In genomic region chr11:3443091-3443490, GRCm38 (mm10) we compare ENCODE assay signal across 14 mouse cellular contexts. TPM values are rescaled to one million over a fixed set of nuclear protein-coding genes. Genes with fewer than 3 reads are reported as not detected.
"Had no signal": no experiment of that assay in that cellular context is flagged by ENCODE, and none has a peak within 500 bp of the region (broad histone marks: within the 10 kb centered on the region; RNA-seq: fewer than 3 reads in every experiment).

No protein-coding gene starts in this region.

- H3K27me3 ChIP-seq: liver, embryonic 13.5 days; lung, embryonic 15.5 days; midbrain, embryonic 15.5 days; neural tube, embryonic 13.5 days had no signal

- H3K4me1 ChIP-seq: limb, embryonic 10.5 days had no signal

- DNase-seq: kidney, adult 11 months; kidney, adult 9 months; kidney, postnatal 4 days; liver, embryonic 13.5 days; liver, postnatal 0 days; right cerebral cortex, postnatal 14 days; thymus, postnatal 14 days had no signal

- H3K36me3 ChIP-seq: limb, embryonic 10.5 days; liver, embryonic 13.5 days; lung, embryonic 15.5 days; midbrain, embryonic 15.5 days; neural tube, embryonic 13.5 days had no signal

- H3K4me2 ChIP-seq: liver, embryonic 13.5 days; lung, embryonic 15.5 days; midbrain, embryonic 15.5 days; neural tube, embryonic 13.5 days had no signal

- H3K27ac ChIP-seq: kidney, postnatal 0 days; layer of hippocampus, adult 2 months; limb, embryonic 10.5 days; liver, embryonic 13.5 days; lung, embryonic 15.5 days; midbrain, embryonic 15.5 days; neural tube, embryonic 13.5 days had no signal

- H3K9ac ChIP-seq: liver, embryonic 13.5 days; liver, postnatal 0 days; lung, embryonic 15.5 days; midbrain, embryonic 15.5 days; neural tube, embryonic 13.5 days had no signal

- H3K4me3 ChIP-seq: layer of hippocampus, adult 2 months; limb, embryonic 10.5 days; liver, embryonic 13.5 days; lung, embryonic 15.5 days; midbrain, embryonic 15.5 days; neural tube, embryonic 13.5 days had no signal

- H3K9me3 ChIP-seq: limb, embryonic 10.5 days; liver, embryonic 13.5 days; lung, embryonic 15.5 days; midbrain, embryonic 15.5 days; neural tube, embryonic 13.5 days had no signal

- ATAC-seq: liver, postnatal 0 days; midbrain, embryonic 15.5 days had no signal

RNA-seq across cellular contexts. Expression of gene Pla2g3, which starts 45.0 kb away (rescaled TPM):
- total RNA-seq: megakaryocyte progenitor cell, adult 5-6 weeks had no signal
